Mouse (Mus musculus) heart, embryonic 14.5 days (tissue): ENCODE results near the gene Pgpep1. TPM values are rescaled to one million over a fixed set of nuclear protein-coding genes. Genes with fewer than 3 reads are reported as not detected.

ENCODE experiments used
- ATAC-seq: fragments of 200-750 bp; cut with Nextera tagmentation; 2 replicates; pipeline ENCODE4 v1.8.0; 2017; ENCODE audit warnings: low read depth, moderate TSS enrichment; ENCODE audit not compliant: insufficient number of reproducible peaks, insufficient read depth, low FRiP score
- H3K27ac ChIP-seq, 2 experiments: fragments of 200-500 bp in 1 of 2; fragments of 300-500 bp in 1 of 2; sonication (generic) in 1 of 2; replicated peaks in 1 of 2; 2 replicates each; pipeline ENCODE4 v1.5.1; 2012 to 2014; ENCODE audit warnings: low read depth in 2 of 2, low read length in 2 of 2, control low read depth in 1 of 2, mild to moderate bottlenecking in 1 of 2, mixed read lengths in 1 of 2; ENCODE audit not compliant: control insufficient read depth in 1 of 2, insufficient read depth in 1 of 2
- H3K27me3 ChIP-seq: fragments of 300-500 bp; sonication (generic); 2 replicates; pipeline ENCODE4 v1.6.1; 2014; ENCODE audit warnings: mild to moderate bottlenecking, low read length, control low read depth; ENCODE audit not compliant: control insufficient read depth, insufficient read depth
- H3K36me3 ChIP-seq: fragments of 300-500 bp; sonication (generic); 2 replicates; pipeline ENCODE4 v1.6.1; 2014; ENCODE audit warnings: mild to moderate bottlenecking, control low read depth, low read length, mixed read lengths; ENCODE audit not compliant: control insufficient read depth, insufficient read depth
- H3K4me1 ChIP-seq, 2 experiments: fragments of 200-500 bp in 1 of 2; fragments of 300-500 bp in 1 of 2; sonication (generic) in 1 of 2; 2 replicates each; pipeline ENCODE4 v1.6.1; 2012 to 2014; ENCODE audit warnings: low read length in 2 of 2, control low read depth in 1 of 2, mixed read lengths in 1 of 2; ENCODE audit not compliant: control insufficient read depth in 2 of 2, insufficient read depth in 2 of 2
- H3K4me2 ChIP-seq: fragments of 300-500 bp; sonication (generic); 2 replicates; pipeline ENCODE4 v1.6.1; 2014; ENCODE audit warnings: mild to moderate bottlenecking, low read length
- H3K4me3 ChIP-seq, 2 experiments: fragments of 200-500 bp in 1 of 2; fragments of 300-500 bp in 1 of 2; sonication (generic) in 1 of 2; 2 replicates each; pipeline ENCODE4 v1.5.1; 2012 to 2014; ENCODE audit warnings: low read length in 2 of 2, mild to moderate bottlenecking in 2 of 2, control low read depth in 1 of 2, low read depth in 1 of 2, moderate library complexity in 1 of 2; ENCODE audit not compliant: control insufficient read depth in 1 of 2, insufficient read depth in 1 of 2
- H3K9ac ChIP-seq: fragments of 300-500 bp; sonication (generic); 2 replicates; pipeline ENCODE4 v1.6.1; 2014; ENCODE audit warnings: mild to moderate bottlenecking, low read length
- H3K9me3 ChIP-seq: fragments of 300-500 bp; sonication (generic); 2 replicates; pipeline ENCODE4 v1.6.1; 2016; ENCODE audit warnings: low read length, control low read depth; ENCODE audit not compliant: control insufficient read depth
- WGBS: fragments of 180-500 bp; shearing (Covaris S2); extraction: QIAGEN DNeasy Blood & Tissue Kit; methylation state at CpG from one replicate; pipeline ENCODE4 v1.1.7; 2014; 5-methylcytosine and 5-hydroxymethylcytosine counted together
- polyA plus RNA-seq: library from polyadenylated mRNA; unstranded; fragments of >200 nt; fragmentation: Nextera tagmentation; extraction: Ambion mirVana; gene quantifications from 2 replicates; pipeline ENCODE4 v1.2.1, GENCODE M21; 2014

Gene Pgpep1
- polyA plus RNA-seq, 1 experiment from 2014 or later, result 46.6 TPM

- H3K27ac ChIP-seq, result no peak overlapping the region
- H3K4me2 ChIP-seq, result no peak overlapping the region
- no peak overlapping the region for H3K4me3 ChIP-seq
- no peak overlapping the region for H3K9ac ChIP-seq
- H3K4me1 ChIP-seq, result peaks cover 11 to 29% of the 10 kb centered on the region in 2 experiments
- peaks cover 32% of the 10 kb centered on the region for H3K36me3 ChIP-seq
- 87% methylated on average over 15 of the region's 15 CpGs for WGBS
- ATAC-seq, result no peak
- no peaks in the 10 kb centered on the region for H3K27me3 ChIP-seq
- no peaks in the 10 kb centered on the region for H3K9me3 ChIP-seq
Measured at GRCm38 (mm10) chr8:70677451-70678080, 17.4 kb upstream of the Pgpep1 start.

DNA sequence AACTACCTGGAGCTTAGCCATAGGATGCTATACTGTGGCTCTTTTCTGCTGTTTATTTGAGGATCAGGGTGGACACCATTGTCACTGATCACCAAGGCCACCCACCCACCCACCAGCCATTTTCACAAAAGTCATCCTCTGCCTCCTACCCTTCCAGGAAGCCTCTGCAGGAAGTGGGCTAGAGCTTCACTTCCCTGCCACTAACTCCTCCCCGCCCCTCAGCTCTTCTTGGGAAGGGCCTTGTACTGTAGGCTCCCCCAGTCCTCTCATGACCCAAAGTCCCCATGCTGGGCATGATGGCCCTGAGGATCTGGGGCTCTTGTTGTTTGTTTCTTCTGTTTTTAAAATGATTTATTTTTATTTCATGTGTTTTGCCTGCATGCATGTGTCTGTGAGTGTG is 15.1 kb upstream of the Pgpep1 start:
- no peak overlapping the region for H3K9ac ChIP-seq
- H3K36me3 ChIP-seq, result peaks cover 31% of the 10 kb centered on the region
- H3K9me3 ChIP-seq, result no peaks in the 10 kb centered on the region
- no peak overlapping the region for H3K27ac ChIP-seq
- no peak overlapping the region for H3K4me2 ChIP-seq
- no peak for ATAC-seq
- H3K4me3 ChIP-seq, result no peak overlapping the region
- peaks cover 9 to 23% of the 10 kb centered on the region in 2 experiments for H3K4me1 ChIP-seq
- no peaks in the 10 kb centered on the region for H3K27me3 ChIP-seq
- whole genome bisulfite sequencing, result 73% methylated on average over 1 of the region's 1 CpGs

DNA sequence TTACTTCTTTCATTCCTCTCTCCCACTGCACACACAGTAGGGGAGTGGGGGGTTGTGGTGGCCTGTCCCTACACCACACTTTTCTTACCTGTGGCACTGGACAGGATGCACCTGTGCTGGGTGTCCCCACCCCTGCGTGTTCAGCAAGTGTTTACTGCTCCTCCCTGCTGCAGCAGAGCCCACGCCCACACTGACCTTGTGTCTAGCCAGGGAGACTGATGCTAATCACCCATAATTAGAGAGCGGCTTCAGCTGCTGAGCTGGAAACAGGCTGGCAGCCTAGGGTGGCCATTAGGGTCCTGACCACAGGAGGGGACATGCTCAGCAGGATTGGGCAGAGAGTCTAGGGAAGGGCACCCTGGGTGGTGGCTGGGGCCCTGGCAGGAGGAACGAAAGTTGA is 14.5 kb upstream of the Pgpep1 start:
- WGBS, result 86% methylated on average over 4 of the region's 4 CpGs
- Histone ChIP-seq H3K36me3 (peaks cover 28% of the 10 kb centered on the region), H3K27ac (peak overlapping the region in 1 of 2 experiments; percentile 96; a peak in 1 of 4 replicates), H3K4me1 (peaks cover 9 to 21% of the 10 kb centered on the region in 2 experiments), H3K4me2 (no peak overlapping the region), H3K9ac (no peak overlapping the region), H3K27me3 (no peaks in the 10 kb centered on the region), H3K4me3 (no peak overlapping the region), H3K9me3 (no peaks in the 10 kb centered on the region)
- no peak for ATAC-seq

- Histone ChIP-seq H3K4me3 (peak overlapping the region; percentile 73 to 79; a peak in 3 of 4 replicates), H3K9ac (peak overlapping the region; percentile 78), H3K4me1 (peaks cover 9 to 18% of the 10 kb centered on the region in 2 experiments), H3K9me3 (no peaks in the 10 kb centered on the region), H3K27me3 (no peaks in the 10 kb centered on the region), H3K4me2 (peak overlapping the region; percentile 76), H3K27ac (peak overlapping the region; percentile 96 to 97), H3K36me3 (peaks cover 22% of the 10 kb centered on the region)
- ATAC-seq, result no peak
- WGBS, result 86% methylated on average over 3 of the region's 3 CpGs
Measured at GRCm38 (mm10) chr8:70674109-70674508, 13.9 kb upstream of the Pgpep1 start.

- Histone ChIP-seq H3K27me3 (no peaks in the 10 kb centered on the region), H3K9ac (peak within 1 kb of the TSS; percentile 78), H3K9me3 (no peaks in the 10 kb centered on the region), H3K4me2 (peak within 1 kb of the TSS; percentile 76), H3K27ac (peak within 1 kb of the TSS; percentile 96 to 97), H3K4me3 (peak within 1 kb of the TSS; percentile 73 to 79), H3K36me3 (peaks cover 14% of the 10 kb centered on the region), H3K4me1 (peaks cover 9 to 18% of the 10 kb centered on the region in 2 experiments)
- ATAC-seq, result peak; percentile 95
- WGBS, result under 1% methylated on average over 60 of the region's 60 CpGs
Measured at GRCm38 (mm10) chr8:70673079-70673856, 13.1 kb upstream of the Pgpep1 start, which contains the start of gene Lsm4. Gene Lsm4 (plus strand): TSS chr8:70673248.

DNA sequence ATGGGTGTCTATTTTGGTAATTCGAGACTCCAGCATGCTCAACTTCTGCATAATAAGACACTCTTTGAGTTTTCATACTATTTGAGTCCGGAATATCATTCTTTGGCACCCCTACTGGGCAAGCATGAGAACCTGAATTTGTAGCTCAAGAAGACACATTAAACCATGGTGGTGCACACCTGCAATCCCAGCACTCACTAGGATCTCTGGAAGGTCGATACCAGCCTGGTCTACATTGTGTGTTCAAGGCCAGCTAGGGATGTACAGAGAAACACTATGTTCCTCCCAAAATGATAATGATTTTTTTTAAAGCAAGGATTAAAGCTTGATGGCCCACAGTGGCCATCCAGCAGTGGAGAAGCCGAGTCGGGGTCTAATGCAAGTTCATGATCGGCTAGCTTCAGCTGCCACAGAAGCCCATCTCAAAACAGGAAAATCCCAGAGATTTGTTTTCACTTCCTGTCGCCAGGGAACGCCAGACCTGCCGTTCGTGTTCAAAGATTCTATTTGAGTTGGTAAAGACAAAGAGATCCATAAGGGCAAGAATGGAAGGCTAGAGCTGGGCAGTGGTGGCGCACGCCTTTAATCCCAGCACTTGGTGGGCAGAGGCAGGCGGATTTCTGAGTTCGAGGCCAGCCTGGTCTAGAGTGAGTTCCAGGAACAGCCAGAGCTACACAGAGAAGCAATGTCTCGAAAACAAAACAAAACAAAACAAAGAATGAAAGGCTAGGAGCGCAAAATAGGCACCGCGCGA is 12.3 kb upstream of the Pgpep1 start:
- no peaks in the 10 kb centered on the region for H3K9me3 ChIP-seq
- H3K9ac ChIP-seq, result peak overlapping the region; percentile 66
- ATAC-seq, result peak; percentile 2; the same call in 1 of the 2 replicates
- H3K4me3 ChIP-seq, result peak overlapping the region; percentile 27 to 73
- H3K36me3 ChIP-seq, result 0 out of 2 replicates have a peak, but pooled peaks cover 7% of the 10 kb centered on the region
- 36% methylated on average over 19 of the region's 19 CpGs for WGBS
- H3K27ac ChIP-seq, result peak overlapping the region; percentile 10 to 49; a peak in 3 of 4 replicates
- H3K27me3 ChIP-seq, result no peaks in the 10 kb centered on the region
- peaks cover 9 to 18% of the 10 kb centered on the region in 2 experiments for H3K4me1 ChIP-seq
- H3K4me2 ChIP-seq, result peak overlapping the region; percentile 57

GRCm38 (mm10) chr8:70671615-70672324 is 11.6 kb upstream of the Pgpep1 start:
- Histone ChIP-seq H3K36me3 (0 out of 2 replicates have a peak, but pooled peaks cover 7% of the 10 kb centered on the region), H3K27me3 (no peaks in the 10 kb centered on the region), H3K27ac (peak overlapping the region in 1 of 2 experiments; percentile 27; a peak in 1 of 4 replicates), H3K9ac (no peak overlapping the region; the same call in 1 of the 2 replicates), H3K4me2 (no peak overlapping the region), H3K4me1 (peaks cover 9 to 18% of the 10 kb centered on the region in 2 experiments), H3K4me3 (no peak overlapping the region), H3K9me3 (no peaks in the 10 kb centered on the region)
- ATAC-seq, result no peak
- 58% methylated on average over 10 of the region's 10 CpGs for WGBS
